Mouse (Mus musculus) G1E (cell line): Measurements from ENCODE around the gene Bud13.

Source experiments
- CTCF ChIP-seq: IDR thresholded peaks from 2 replicates; pipeline ENCODE4 v1.5.1; 2012; ENCODE audit warnings: low read depth, low read length, inconsistent platforms, mixed read lengths
- GATA1 ChIP-seq: IDR thresholded peaks from 2 replicates; pipeline ENCODE4 v1.6.1; 2012; ENCODE audit warnings: borderline replicate concordance, low read length, inconsistent platforms, mixed read lengths

DNA sequence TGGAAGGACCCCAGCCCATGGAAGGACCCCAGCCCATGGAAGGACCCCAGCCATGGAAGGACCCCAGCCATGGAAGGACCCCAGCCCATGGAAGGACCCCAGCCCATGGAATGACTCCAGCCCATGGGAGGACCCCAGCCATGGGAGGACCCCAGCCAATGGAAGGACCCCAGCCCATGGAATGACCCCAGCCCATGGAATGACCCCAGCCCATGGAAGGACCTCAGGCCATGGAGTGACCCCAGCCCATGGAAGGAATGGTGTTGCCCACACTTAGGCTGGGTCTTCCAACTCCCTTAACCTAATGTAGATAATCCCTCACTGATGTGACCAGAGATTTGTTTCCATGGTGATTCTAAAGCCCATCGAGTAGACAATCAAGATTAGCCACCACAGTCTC is 48.5 kb downstream of the Bud13 start:
- no peak for TF ChIP-seq CTCF
- no peak for TF ChIP-seq GATA1
